Mouse (Mus musculus) naive thymus-derived CD4-positive, alpha-beta T cell, adult 2 months (primary cell): ENCODE measurements around the gene Syce3.

ENCODE experiments used
- DNase-seq: peaks from one replicate; pipeline ENCODE4 v3.0.0-alpha.2; 2011; ENCODE audit warnings: low read depth

Syce3 gene

DNA sequence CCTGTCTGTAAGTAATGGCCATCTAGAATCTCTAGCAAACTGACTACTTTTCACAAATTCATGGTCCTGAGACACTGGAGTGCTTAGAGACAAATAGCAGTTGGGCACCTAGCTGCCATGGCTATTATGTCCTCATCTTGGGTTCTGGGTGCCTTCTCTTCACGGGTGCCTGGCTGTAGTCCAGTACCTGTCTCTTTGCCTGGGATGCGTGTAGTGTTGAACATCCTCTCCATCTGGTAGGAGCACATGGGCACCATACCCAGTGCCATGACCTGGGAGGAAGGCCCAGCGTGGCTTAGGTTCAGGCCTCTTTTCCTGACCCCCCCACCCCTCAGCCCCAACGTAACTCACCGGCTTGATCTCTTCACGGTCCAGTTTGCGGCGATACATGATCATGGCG lies 11.6 kb upstream of the Syce3 start:
- DNase-seq: no peak

DNA sequence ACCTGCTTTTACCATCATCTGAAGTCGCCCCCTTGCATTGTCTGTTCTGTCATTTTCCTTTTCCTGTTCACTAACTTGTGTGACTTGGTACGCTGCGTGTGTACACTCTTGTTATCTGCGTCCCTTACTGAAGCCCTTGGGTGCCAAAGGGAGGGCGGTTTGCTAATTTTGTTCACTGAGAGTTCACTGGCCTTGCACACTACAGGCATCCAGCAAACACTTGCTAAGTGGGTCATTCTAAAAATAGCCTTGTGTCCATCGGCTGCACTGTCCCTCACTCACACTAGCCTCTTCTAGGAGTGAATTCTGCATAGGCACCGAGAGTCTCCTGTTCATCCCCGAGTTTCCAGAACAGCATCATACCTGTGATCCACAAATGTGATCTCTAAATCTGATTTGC lies 5.0 kb upstream of the Syce3 start:
- DNase-seq: no peak

DNA sequence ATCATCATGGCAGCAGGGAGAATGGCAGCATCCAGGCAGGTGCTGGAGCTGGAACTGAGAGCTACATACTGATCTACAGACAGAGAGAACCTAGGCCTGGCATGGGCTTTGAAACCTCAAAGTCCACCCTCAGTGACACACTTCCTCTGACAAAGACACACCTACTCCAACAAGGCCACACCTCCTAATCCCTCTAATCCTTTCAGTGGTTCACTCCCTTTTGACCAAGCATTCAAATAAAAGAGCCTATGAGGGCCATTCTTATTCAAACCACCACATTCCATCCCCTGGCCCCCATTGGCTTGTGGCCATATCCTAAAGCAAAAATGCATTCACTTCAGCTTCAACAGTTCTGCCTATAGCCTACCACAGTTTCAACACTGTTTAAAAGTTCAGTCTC lies 3.6 kb downstream of the Syce3 start:
- no peak for DNase-seq

DNA sequence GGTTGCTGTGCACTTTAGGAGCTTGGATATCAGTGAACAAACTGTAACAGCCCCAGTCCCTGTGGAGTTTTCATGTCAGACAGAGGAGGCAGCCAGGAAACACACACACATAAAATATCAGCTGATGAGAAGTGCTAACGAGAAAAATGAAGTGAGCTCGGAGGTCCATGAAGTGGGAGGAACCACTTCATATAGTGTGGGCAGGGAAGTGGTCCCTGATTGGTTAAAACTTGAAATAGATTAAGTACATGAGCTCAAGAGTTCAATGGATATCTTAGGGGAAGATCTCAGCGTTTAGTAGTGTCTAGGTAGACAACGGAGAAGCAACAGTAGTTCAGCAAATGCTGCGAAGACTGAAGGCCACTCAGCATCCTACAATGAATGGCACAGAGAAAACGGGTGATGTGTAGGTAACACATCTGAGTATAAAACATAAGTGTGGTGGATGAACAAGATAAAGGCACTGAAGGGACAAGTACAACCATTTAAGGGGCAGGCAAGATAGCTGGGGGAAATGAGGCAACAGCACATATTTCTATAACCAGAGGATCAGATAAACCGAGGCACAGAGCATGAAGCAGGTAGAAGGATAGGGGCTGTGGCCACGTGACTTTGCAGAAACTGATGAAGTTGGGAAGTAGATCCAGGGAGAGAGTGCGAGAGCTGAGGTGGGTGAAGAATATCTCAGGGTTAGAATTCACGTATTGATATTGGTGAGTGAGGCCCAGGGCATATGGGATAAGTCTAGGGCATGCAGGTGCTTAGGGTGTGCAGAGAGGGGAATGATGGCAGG lies 5.3 kb downstream of the Syce3 start:
- no peak for DNase-seq

DNA sequence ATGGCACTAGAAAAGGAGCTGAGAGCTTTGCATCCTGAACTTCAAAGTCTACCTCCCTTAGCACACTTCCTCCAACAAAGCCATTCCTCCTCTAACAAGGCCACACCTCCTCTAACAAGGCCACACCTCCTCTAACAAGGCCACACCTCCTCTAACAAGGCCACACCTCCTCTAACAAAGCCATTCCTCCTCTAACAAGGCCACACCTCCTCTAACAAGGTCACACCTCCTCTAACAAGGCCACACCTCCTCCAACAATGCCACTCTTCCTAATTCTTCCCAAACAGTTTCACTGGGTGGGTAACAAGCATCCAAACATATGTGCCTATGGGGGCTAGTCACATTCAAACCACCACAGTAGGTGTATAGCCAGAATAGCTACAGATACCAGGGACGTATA lies 7.8 kb downstream of the Syce3 start:
- no peak for DNase-seq

DNA sequence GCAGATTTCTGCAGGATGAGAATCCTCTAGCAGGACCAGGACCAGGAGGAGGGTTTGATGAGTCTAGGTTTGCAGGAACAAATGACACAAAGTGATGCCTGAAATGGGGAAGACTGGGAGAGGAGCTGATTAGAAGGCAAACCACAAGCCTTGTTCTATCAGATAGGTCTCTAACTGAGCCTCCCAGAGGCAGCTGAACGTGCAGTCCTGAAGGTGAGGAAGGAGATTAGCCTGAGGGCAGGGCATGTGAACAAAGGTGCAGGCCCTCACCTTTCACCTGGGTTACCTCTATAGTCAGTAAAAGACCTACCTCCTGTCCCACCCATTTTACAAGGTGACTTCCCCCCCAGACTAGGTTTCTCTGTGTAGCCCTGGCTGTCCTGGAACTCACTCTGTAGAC lies 10.6 kb downstream of the Syce3 start:
- no peak for DNase-seq

DNA sequence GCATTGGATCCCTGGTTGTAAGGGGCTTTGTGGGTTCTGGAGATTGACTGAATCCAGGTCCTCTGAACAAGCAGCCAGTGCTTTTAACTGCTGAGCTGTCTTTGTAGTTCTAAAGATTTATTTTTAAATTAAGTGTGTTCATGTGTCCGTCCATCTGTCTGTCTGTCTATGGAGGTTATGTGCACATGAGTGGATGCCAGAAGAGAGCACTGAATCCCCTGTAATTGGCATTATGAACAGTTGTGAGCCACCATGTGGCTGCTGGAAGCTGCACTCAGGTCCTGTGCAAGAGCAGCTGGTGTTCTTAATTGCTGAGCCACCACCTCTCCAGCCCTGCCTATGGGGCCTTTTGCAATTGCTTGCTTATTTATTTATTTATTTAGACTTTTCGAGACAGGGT lies 12.2 kb downstream of the Syce3 start:
- no peak for DNase-seq

DNA sequence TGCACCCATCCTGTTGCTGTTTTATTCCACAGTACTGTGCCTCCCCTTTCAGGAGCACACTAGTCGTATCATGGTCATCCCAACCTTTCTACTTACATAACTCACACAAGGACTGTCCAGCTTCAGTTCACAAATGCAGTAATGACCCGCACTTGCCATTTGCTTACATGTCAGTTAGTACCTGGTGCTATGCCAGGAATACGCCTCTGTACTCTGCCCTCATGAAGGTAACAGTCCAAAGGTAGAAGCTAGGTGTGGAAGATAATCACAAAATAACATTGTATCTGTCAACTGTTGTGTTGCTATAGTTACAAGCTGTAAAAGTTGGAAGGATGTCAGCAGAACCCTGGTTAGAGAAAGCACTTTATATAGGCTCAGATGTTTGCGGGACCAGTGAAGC lies 13.4 kb downstream of the Syce3 start:
- no peak for DNase-seq

DNA sequence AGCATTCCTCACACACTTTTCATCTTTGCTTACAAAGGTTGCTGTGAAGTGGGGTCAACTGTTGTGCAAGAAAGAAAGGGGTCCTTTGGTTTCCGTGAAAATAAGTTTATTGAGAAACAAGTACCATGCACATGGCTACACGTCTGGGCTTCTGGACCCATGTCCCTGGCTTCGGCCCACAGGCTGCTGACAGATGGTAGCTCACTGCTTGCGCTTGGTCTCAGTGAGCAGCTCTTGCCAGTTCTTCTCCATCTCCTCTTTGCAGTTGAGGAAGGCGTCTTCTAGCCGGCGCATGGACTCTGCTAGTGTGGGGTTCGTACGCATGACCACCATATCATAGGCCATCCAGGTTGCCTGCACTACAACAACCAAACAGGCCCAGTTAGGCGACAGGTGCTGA lies 20.2 kb downstream of the Syce3 start:
- no peak for DNase-seq

DNA sequence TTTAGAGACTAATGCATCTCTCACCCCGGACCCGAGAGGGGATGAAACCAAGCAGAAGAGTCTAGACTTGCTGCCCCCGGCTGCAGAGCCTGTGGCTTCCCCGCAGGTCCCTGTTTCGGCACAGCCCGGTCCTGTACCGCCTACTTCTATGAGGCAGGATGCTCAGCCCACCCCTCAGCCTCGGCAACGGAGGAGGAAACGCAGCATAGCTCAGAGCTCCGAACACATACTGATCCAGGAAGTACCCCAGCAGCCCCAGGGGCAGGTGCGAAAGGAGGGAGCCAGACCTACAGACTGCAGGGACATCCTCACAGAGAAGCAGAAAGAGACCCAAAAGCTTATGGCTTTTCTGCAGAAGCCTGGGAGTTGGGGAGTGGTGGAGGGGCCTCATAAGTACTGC lies 23.2 kb downstream of the Syce3 start:
- DNase-seq: peak; percentile 50

DNA sequence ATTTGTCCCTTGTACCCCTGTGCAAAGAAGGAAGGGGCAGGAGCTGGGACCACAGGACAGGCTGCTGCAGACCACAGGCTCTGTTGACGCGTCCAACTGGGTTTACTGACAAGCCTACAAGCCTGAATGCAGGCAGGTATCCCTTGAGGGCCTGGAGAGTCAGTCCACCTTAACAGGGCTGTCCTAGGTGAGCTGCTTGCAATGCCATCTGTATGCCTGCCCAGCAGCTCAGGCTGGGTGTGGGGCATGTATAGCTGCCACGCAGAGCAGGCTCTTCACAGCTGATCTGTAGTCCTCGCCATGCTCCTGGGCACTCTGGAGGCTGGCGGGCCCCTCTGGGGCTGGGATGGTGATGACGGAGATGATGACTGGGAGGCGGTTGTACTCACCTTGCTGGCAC lies 25.7 kb downstream of the Syce3 start, which contains the start of gene Klhdc7b:
Gene Klhdc7b, plus strand, starts transcription at position 301 of the 400 bp plus-strand sequence.
- no peak for DNase-seq

DNA sequence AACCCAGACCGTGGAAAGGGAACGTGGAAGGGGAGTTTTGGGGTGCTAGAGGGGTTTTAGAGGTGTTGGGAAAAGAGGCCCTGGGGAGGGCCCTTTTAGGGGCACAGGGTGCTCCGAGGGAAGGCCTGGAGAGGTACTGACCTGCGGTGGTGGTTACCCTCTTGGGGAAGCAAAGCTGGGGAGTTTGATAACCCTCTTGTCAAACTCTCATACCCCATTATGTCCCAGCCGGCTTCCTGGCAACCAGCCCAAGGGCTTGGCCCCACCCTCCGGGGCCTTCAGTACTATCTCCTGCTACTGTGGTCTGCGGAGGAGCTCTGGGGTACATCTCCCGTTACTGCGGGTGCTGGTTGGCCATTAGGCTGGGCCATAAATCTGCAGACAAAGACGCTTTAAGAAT lies 30.9 kb downstream of the Syce3 start:
- no peak for DNase-seq

DNA sequence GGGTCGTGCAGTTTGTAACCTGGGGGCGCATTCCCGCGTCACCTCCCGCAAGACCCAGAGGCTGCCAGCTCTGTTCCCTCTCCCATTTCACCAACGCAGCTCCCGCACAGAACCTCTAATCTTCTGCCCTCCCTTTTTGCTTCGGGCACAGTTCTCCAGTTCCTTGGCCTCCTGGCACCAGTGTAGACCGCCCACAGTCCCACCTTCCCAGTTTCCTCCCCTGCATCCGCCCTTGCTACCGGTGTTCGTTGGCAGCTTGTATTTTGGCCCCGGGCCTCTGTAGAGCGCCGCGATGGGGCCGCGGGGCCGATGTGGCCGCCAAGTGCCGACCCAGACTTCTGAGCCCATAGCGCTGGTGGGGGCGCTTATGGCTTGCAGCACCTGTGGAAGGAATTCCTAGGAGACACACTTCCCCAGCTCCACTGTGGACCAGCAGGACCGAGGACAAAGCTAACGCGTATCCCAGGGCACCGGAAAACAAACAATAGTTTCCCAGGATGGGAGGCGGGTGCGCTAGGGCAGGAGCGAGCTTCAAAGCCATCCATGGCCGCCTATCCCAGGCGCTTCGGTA lies 31.4 kb downstream of the Syce3 start, which contains the start of gene Odf3b:
Gene Odf3b, minus strand, starts transcription at position 452 of the 571 bp plus-strand sequence.
- DNase-seq: peak; percentile 37

DNA sequence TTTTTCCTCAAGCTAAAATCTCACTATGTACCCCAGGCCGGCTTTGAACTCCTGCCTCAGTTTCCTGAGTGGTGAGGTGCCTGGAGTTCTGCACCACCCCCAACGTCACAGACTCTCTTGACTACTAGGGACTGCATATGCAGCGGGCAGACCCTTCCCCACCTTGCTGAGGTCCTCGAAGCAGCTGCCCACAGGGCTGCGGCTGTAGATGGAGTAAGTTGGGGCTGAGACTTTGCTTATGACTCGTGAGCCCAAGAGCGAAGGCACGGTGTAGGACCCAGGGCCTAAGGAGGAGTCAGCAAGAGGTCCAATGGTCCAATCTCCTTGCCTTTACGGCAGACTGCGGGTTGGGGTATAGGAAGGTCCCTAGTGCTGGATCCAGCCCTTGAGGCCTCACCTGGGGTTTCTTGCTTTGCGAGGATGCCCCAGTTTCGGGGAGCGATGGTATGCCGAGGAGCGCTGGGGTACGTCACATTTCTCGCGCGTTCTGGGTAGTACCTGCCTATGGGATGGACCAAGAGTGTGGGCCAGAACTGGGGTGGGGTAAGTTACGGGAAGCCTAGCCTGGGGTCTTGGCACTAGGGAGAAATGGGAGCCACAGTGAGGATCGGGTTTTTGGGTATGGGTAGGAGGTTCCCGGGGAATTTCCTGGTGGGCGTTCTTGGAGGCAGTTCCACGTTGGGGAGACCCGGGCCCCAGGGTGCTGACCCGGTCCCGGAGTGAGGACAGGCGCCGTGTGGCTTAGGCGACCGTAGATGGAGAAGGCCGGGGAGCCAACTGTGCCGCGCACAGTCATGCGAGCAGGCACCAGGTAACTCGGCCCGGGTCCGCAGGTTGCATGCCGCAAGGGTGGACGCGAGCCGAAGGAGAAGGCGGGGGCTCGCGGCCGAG lies 32.1 kb downstream of the Syce3 start:
- peak; percentile 28 for DNase-seq

DNA sequence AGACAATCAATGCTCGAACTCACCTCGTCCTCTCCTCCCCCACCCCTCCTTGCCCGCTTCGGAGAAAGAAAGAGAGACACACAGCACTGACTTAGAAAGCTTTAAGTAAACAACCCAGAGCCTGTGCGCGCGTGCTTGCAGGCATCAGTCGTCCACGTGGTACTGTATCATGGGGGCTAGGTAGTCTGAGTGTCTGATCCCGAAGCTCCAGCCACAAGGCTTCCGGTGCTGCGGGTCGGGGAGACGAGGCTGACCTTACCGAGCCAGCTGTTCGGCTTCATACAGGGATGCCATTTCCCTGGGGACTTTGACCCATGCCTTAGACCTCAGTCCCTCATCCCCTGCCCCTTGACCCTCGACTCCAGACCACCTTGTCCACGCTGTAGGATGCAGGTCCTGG lies 32.9 kb downstream of the Syce3 start:
- no peak for DNase-seq

DNA sequence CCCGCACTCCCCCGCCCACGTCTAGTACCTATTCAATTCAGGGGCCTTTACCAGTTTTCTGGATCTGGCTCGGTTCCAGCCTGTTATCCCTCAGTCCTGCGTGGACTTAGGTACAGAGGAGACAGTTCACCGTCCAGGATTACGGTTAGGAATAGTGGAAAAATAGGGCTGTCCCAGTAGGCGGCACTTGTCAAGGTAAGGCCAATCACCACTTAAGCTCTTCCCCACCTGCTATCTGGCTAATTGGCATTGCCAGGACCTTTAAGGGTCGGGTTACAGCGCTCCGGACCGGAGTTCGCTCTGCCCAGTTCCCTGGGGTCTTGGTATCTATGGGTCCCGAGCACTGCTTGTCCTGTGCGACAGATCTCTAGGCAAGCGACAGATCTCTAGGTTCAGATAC lies 33.3 kb downstream of the Syce3 start, which contains the start of gene Tymp:
Gene Tymp, minus strand, starts transcription at position 83 of the 400 bp plus-strand sequence.
- no peak for DNase-seq

DNA sequence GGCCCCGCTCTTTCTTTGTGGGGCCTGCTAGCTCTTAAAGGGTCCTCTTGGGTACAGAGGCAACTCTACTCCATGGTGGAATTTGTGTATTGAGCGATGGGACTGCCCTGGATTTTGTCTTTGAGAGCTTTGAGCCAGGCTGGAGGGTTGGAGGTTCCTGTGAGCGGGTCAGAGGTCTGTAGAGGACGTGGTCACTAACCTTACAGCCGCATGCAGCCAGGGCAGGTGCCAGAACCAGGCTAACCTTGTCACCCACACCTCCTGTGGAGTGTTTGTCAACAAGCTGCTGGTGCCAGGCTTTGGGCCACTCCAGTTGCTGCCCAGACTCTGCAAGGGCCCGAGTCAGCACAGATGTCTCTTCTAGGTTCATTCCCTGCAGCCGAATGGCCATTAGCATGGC lies 34.3 kb downstream of the Syce3 start:
- DNase-seq: no peak

DNA sequence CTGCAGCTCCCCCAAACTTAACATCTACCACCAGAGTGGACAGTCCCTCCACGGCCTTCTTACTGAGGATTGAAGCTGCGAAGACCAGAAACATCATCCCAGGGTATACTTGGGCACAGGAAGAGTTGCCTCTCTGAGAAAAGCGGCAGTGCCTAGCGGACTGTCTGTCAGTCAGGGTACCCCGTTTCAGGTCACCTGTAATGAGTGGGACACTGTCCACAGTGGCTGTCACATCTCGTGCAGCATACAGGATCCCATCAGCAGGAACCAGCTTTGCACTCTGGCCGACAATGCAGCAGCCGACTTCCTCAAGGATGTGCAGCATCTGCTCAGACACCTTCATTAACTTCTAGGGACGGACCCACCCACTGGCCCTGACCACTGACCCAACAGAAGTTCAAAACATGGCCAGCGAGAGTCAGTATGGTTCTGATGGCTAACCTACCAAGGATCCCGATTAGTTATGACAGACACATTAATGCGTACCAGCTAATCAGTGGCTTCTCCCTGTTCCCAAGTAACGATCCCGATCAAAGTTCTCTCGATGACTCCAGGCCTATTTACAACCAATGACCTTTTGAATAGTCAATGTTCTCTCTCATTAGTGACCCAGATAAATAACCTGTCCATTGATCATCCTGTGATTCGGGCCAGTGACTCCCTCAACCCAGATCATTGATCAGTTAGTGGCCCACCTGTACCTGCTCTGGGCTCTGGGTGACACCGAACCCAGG lies 35.3 kb downstream of the Syce3 start:
- no peak for DNase-seq

DNA sequence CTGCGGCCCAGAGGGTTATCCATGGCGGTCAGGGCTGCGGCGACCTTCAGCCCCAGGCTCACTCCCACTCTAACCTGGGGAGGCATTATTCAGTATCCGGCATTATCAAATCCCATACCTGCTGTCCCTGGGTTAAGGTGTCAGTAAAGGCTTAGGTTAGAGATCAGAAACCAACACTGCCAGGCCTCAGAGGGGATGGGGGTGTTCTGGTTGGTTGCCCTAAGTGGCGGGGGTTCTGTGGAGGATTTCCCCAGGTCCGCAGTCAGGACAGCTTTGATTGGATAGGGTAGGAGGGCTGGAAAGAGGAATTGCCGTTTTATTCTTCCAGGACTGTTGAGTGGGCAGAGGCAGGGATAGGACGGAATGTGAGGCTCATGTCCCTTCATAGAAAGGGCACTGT lies 36.0 kb downstream of the Syce3 start:
- DNase-seq: no peak

DNA sequence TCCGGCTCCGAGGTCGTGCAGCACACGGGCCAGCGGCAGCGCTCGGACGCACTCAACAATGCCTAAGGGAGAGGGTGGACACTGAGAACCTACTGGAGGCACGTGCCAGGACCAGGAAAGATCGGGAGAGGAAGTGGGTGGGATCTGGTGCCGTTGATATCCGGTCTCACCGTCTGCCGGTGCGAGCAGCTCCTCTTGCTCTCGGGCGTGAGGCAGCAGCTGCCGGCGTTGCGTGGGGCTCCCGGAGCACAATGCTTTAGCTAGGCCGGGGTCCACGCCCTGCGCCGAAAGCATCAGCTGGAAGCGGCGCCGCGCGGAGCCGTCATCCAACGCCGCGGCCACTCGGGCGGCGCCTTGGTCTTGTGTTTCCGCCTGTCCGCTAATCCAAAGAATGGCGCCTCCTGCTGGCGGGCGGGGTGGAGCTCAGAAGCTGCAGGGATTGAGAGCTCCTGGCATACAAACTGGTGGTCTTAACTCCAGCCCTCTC lies 36.5 kb downstream of the Syce3 start, which contains the start of gene Sco2:
Gene Sco2, minus strand, starts transcription at position 85 of the 487 bp plus-strand sequence.
- peak; percentile 93 for DNase-seq

DNA sequence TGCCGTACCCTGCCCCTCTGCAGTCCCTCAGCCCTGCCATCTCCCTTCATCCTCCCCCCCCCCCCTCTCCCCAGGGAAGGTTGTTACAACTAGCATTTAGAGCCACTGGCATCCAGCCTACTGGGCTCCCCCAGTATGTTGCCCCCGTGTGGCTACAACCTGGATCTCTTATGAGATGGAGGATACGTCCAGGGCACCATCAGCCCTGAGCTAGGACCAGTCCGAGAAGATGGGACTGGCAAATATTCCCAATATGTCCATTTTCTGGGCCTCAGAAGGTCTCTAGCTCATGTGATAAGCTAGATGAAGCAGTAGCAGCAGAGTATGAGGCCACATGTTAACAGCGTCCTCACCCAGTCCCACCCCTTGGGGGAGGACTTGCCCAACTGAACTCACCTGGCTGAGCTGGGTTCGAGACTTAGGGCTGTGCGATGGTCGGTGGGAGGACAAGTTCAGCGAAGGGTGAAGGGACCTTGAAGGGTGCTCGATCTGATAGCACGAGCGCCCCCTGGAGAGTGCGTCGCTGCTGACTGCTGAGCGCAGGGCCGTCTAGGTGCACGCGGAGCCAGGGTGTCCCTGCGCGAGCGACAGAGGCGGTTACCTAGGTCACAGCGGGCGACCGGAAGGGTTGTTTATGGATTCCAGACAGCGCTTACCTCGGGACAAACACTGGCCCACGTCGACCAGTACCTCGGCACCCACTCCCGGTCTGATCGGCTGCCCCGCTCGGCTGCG lies 37.1 kb downstream of the Syce3 start:
- peak; percentile 95 for DNase-seq
